Comparison of ENCODE assay signal across 14 mouse cellular contexts in genomic region chr16:41467391-41467790, GRCm38 (mm10).
DNase-seq lines count a peak whose midpoint lies in the region.
"Had no signal": no experiment of that assay in that cellular context is flagged by ENCODE, and none has a peak within 500 bp of the region (broad histone marks: within the 10 kb centered on the region; RNA-seq: fewer than 3 reads in every experiment).

No protein-coding gene starts in this region.

- DNase-seq in adrenal gland, adult 8-10 months = peak; percentile 10
- no peak for DNase-seq in adrenal gland, postnatal 25 days
- DNase-seq in Muller cell, postnatal 12 days (ENCODE audit: inconsistent ontology term) = peak; percentile 56
- DNase-seq in adrenal gland, postnatal 10 days = peak; percentile 10
- DNase-seq in brain, adult 2 months (ENCODE audit: low read depth, low spot score) = peak; percentile 12
- DNase-seq in gastrocnemius, postnatal 4 days (ENCODE audit: low spot score in 2 of 2) = no peak
- DNase-seq: cerebellum, adult 18-20 months; cerebellum, adult 9-10 months; cerebellum, postnatal 14 days; forebrain, postnatal 0 days; gastrocnemius, adult 2 months; gastrocnemius, postnatal 14 days; heart, adult 2 months; kidney, adult 2 months had no signal

Comparison
In these comparisons a context has a peak if more than half of its experiments do, and no peak if none do; other contexts are left out.
1. DNase-seq: peak in adrenal gland, adult 8-10 months (single experiment), Muller cell, postnatal 12 days (single experiment), adrenal gland, postnatal 10 days (single experiment) and brain, adult 2 months (single experiment); none in adrenal gland, postnatal 25 days (single experiment) and gastrocnemius, postnatal 4 days (0 of 2).